8 mouse cellular contexts compared by ENCODE assay signal in the genomic region with DNA sequence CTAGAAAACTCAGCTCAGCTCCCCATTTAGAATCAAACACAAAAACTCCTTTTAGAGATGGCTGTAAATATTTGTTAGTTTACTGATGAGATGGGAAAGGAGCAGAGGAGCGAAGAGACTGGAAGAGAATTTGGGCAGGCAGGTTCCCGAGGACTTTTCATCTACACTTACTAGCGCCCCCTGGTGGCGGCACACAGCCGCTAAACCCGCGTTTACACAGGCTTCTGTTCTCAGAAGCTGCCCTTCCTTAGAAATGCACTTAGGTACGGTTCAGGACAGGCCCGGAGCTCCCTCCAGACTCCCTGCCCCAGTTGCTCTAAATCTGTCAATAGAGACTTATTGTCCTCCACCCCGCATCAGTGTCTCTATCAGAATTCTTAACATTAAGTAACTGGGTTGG.
DNase-seq lines count a peak whose midpoint lies in the region; ATAC-seq and TF ChIP-seq lines count a peak whose summit lies in the region.

No protein-coding gene starts in this region.

- no peaks in the 10 kb centered on the region for H3K79me2 ChIP-seq in CH12.LX (replicated peaks; ENCODE audit: control insufficient read depth, extremely low read depth, insufficient read depth, poor library complexity, severe bottlenecking)

- in situ Hi-C loops in CH12.LX (cut with MboI; ENCODE audit: low pct_ligation_motif_present, low pct_unique_long_range_greater_than_20kb, low sequenced_read_pairs), result no loop called here

- no peaks in the 10 kb centered on the region for H3K36me3 ChIP-seq in CH12.LX (replicated peaks in 1 of 2; ENCODE audit: control insufficient read depth in 1 of 2, insufficient read depth in 1 of 2, low read length in 1 of 2)
- no peaks in the 10 kb centered on the region for H3K36me3 ChIP-seq in embryonic facial prominence, embryonic 11.5 days (replicated peaks; ENCODE audit: control insufficient read depth, insufficient read depth, low read depth, low read length)

- no peak overlapping the region for H3K27ac ChIP-seq in CH12.LX (ENCODE audit: insufficient read depth, low read depth)
- no peak overlapping the region for H3K27ac ChIP-seq in embryonic facial prominence, embryonic 11.5 days (replicated peaks; ENCODE audit: low read depth, low read length)
- no peak overlapping the region for H3K27ac ChIP-seq in layer of hippocampus, adult 2 months

- H3K9ac ChIP-seq in CH12.LX (ENCODE audit: insufficient read depth, low read depth), result no peak overlapping the region
- H3K9ac ChIP-seq in embryonic facial prominence, embryonic 11.5 days (replicated peaks; ENCODE audit: low read length), result no peak overlapping the region

- peak; percentile 53 to 88 for TF ChIP-seq CTCF in CH12.LX (conservative IDR thresholded peaks at IDR 0.05 in 1 of 2, IDR thresholded peaks at IDR 0.05 in 1 of 2; ENCODE audit: low read depth in 2 of 2, low read length in 2 of 2)
- peak; percentile 97 for TF ChIP-seq CTCF in layer of hippocampus, adult 2 months (conservative IDR thresholded peaks at IDR 0.05)

- dilution Hi-C loops in CH12.LX (cut with MboI; ENCODE audit: extremely low pct_ligation_motif_present, extremely low pct_unique_long_range_greater_than_20kb, low sequenced_read_pairs), result no loop called here

- no peak for TF ChIP-seq EP300 in CH12.LX (IDR thresholded peaks at IDR 0.05; ENCODE audit: low read length)

- no peak for ATAC-seq in embryonic facial prominence, embryonic 11.5 days (replicated peaks; ENCODE audit: insufficient number of reproducible peaks, low FRiP score, low TSS enrichment, low read depth)

- TF ChIP-seq POLR2A in CH12.LX (IDR thresholded peaks at IDR 0.05; ENCODE audit: low read depth, low read length), result no peak

- intact Hi-C loops in heart, postnatal 10 days (cut with DNase I), result loop anchor here (1.0 kb wide), 1 partner anchor 94 kb away; no protein-coding TSS in a partner anchor

- no peaks in the 10 kb centered on the region for H3K27me3 ChIP-seq in CH12.LX (replicated peaks)
- H3K27me3 ChIP-seq in embryonic facial prominence, embryonic 11.5 days (ENCODE audit: control insufficient read depth, insufficient read depth, low read length), result no peaks in the 10 kb centered on the region

- H3K4me1 ChIP-seq in CH12.LX (ENCODE audit: control insufficient read depth in 1 of 2, insufficient read depth in 2 of 2), result no peaks in the 10 kb centered on the region; a peak in 1 of 4 replicates
- no peaks in the 10 kb centered on the region for H3K4me1 ChIP-seq in embryonic facial prominence, embryonic 11.5 days (ENCODE audit: control insufficient read depth, insufficient read depth, low read length)

- peak overlapping the region; percentile 38; the same call in 1 of the 2 replicates for H3K4me2 ChIP-seq in CH12.LX (ENCODE audit: insufficient read depth, low read depth, poor library complexity, severe bottlenecking)
- H3K4me2 ChIP-seq in embryonic facial prominence, embryonic 11.5 days (ENCODE audit: low read depth, low read length), result no peak overlapping the region

- WGBS in embryonic facial prominence, embryonic 11.5 days, result 10% methylated on average over 10 of the region's 10 CpGs

- peak; percentile 47 for TF ChIP-seq RAD21 in CH12.LX (IDR thresholded peaks at IDR 0.05; ENCODE audit: low read depth, low read length)

- peak; percentile 70 for DNase-seq in CH12.LX (ENCODE audit: extremely low read depth)
- peak; percentile 80 to 89 for DNase-seq in adrenal gland, postnatal 36 days
- DNase-seq in embryonic facial prominence, embryonic 11.5 days (ENCODE audit: low spot score), result peak; percentile 91
- peak; percentile 67 to 83 for DNase-seq in heart, postnatal 10 days
- DNase-seq in layer of hippocampus, adult 2 months (ENCODE audit: low spot score in 2 of 2), result peak; percentile 64 to 88
- peak; percentile 83 for DNase-seq in lung, postnatal 14 days
- peak; percentile 72 for DNase-seq in right cerebral cortex, adult 18-20 months
- peak; percentile 80 for DNase-seq in urinary bladder, postnatal 14 days (ENCODE audit: low spot score)

- H3K9me3 ChIP-seq in CH12.LX (replicated peaks; ENCODE audit: low read length), result no peaks in the 10 kb centered on the region
- no peaks in the 10 kb centered on the region for H3K9me3 ChIP-seq in embryonic facial prominence, embryonic 11.5 days (replicated peaks; ENCODE audit: control insufficient read depth, low read length)

- no peak overlapping the region for H3K4me3 ChIP-seq in CH12.LX (replicated peaks in 1 of 3; ENCODE audit: low read depth in 2 of 3, low read length in 2 of 3, poor library complexity in 1 of 3)
- H3K4me3 ChIP-seq in embryonic facial prominence, embryonic 11.5 days (ENCODE audit: low read depth, low read length), result no peak overlapping the region
- no peak overlapping the region for H3K4me3 ChIP-seq in layer of hippocampus, adult 2 months

TF ChIP-seq in CH12.LX, 34 proteins besides CTCF, POLR2A, EP300 and RAD21:
- TF ChIP-seq SMC3 (IDR thresholded peaks at IDR 0.05; ENCODE audit: low read depth, low read length) (peak; percentile 88), JUND (conservative IDR thresholded peaks at IDR 0.05; ENCODE audit: low read depth, low read length) (no peak), CHD1 (IDR thresholded peaks at IDR 0.05; ENCODE audit: low read depth, low read length) (no peak), ZKSCAN1 (IDR thresholded peaks at IDR 0.05; ENCODE audit: borderline replicate concordance, low read depth, low read length) (no peak)
